Mouse (Mus musculus): ENCODE data around the gene Actl11. TPM values are rescaled to one million over a fixed set of nuclear protein-coding genes. Genes with fewer than 3 reads are reported as not detected.

Gene Actl11
- polyA plus RNA-seq, 1 experiment from 2014 or later: not detected

DNA sequence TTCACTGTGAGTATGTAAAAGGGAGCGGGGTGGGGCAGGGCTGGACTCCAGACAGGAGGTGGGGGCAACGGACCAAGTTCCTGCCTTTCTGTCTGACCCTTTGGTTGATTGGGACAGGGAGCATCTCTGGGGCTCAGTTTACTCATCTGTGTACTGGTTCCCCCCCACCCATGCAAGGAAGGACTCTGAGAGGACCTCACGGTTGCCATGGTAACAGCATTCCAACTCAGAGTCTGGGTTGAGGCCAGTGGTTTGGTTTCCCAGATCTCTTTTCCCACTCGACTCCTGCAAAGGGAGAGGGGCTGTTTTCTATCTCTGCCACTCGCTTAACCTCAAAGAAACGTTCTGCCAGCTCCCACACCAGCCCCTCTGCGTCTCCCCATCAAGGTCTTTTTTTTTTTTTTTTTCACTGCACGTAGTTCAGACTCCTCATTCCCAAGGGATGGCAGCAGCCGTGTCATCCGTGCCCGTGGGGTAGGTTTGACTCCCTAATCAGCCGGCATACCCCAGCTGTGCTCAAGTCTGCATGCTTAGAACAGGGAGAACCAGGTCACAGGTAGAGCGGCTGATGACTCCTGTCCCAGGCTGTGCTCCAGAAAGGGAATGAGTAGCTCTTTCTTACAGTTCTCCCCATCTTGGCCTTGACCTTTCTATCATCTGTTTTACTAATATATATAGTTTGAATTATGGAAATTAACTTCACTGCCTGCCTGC lies 10.2 kb upstream of the Actl11 start:
- H3K4me2 ChIP-seq (ENCODE audit: low read depth, low read length): no peak overlapping the region
- H3K36me3 ChIP-seq (ENCODE audit: control insufficient read depth, insufficient read depth): no peaks in the 10 kb centered on the region
- 48% methylated on average over 13 of the region's 13 CpGs for WGBS (ENCODE audit: insufficient replicate concordance)
- H3K9me3 ChIP-seq (replicated peaks; ENCODE audit: control insufficient read depth, low read length): no peaks in the 10 kb centered on the region
- H3K9ac ChIP-seq (ENCODE audit: low read depth, low read length): no peak overlapping the region
- H3K4me1 ChIP-seq (ENCODE audit: control insufficient read depth, low read depth, low read length): no peaks in the 10 kb centered on the region
- H3K27ac ChIP-seq (ENCODE audit: low read length): no peak overlapping the region
- no peak overlapping the region for H3K4me3 ChIP-seq (ENCODE audit: low read depth, low read length)
- H3K27me3 ChIP-seq (ENCODE audit: control insufficient read depth, insufficient read depth, low read depth, low read length): no peaks in the 10 kb centered on the region
- no peak for ATAC-seq (ENCODE audit: low read depth)

DNA sequence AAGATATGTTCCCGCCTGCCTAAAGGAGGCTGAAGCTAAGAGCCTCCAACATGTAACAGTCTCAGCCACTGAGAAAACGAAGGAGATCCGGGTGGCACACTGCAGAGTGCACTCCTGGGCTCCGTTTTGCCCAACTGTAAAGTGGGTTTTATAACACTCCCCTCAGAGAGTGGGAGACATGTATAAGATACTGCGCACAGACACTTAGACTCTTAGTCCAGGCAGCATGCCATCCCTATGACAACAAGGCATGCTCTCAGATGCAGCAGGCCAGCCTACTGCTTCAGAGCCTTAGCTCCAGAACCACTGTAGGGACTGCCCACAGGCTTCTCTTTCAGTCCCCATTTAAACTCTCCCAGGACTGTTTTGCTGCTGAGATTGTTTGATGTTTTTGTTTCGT lies 9.4 kb upstream of the Actl11 start:
- Histone ChIP-seq H3K4me2 (ENCODE audit: low read depth, low read length) (no peak overlapping the region), H3K9ac (ENCODE audit: low read depth, low read length) (no peak overlapping the region), H3K36me3 (ENCODE audit: control insufficient read depth, insufficient read depth) (no peaks in the 10 kb centered on the region), H3K4me1 (ENCODE audit: control insufficient read depth, low read depth, low read length) (peaks cover 1% of the 10 kb centered on the region; the same call in 1 of the 2 replicates), H3K27me3 (ENCODE audit: control insufficient read depth, insufficient read depth, low read depth, low read length) (no peaks in the 10 kb centered on the region), H3K27ac (ENCODE audit: low read length) (no peak overlapping the region), H3K9me3 (replicated peaks; ENCODE audit: control insufficient read depth, low read length) (no peaks in the 10 kb centered on the region), H3K4me3 (ENCODE audit: low read depth, low read length) (no peak overlapping the region)
- 60% methylated on average over 6 of the region's 6 CpGs for WGBS (ENCODE audit: insufficient replicate concordance)
- ATAC-seq (ENCODE audit: low read depth): no peak

DNA sequence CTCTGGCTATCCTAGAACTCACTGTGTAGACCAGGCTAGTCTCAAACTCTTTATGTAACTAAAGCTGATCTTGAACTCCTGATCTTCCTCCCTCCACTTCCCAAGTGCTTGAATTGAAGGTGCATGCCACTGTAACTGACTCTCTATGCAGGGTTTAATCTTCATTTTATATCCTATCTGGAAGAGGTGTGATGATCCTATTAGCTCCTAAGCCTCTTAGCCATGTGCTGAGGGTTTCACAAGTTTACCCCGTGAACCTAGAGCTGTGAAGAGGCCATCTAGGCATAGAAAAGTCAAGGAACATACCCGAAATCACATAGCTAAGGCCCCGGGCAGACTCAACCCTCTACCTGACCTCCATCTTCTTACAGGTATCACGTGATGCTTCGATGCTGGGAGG lies 8.8 kb upstream of the Actl11 start:
- no peak for ATAC-seq (ENCODE audit: low read depth)
- no peaks in the 10 kb centered on the region for H3K36me3 ChIP-seq (ENCODE audit: control insufficient read depth, insufficient read depth)
- H3K4me1 ChIP-seq (ENCODE audit: control insufficient read depth, low read depth, low read length): peaks cover 2% of the 10 kb centered on the region; the same call in 1 of the 2 replicates
- H3K4me2 ChIP-seq (ENCODE audit: low read depth, low read length): no peak overlapping the region
- no peak overlapping the region for H3K27ac ChIP-seq (ENCODE audit: low read length)
- 68% methylated on average over 5 of the region's 5 CpGs for WGBS (ENCODE audit: insufficient replicate concordance)
- no peaks in the 10 kb centered on the region for H3K9me3 ChIP-seq (replicated peaks; ENCODE audit: control insufficient read depth, low read length)
- no peak overlapping the region for H3K4me3 ChIP-seq (ENCODE audit: low read depth, low read length)
- no peak overlapping the region for H3K9ac ChIP-seq (ENCODE audit: low read depth, low read length)
- H3K27me3 ChIP-seq (ENCODE audit: control insufficient read depth, insufficient read depth, low read depth, low read length): no peaks in the 10 kb centered on the region

DNA sequence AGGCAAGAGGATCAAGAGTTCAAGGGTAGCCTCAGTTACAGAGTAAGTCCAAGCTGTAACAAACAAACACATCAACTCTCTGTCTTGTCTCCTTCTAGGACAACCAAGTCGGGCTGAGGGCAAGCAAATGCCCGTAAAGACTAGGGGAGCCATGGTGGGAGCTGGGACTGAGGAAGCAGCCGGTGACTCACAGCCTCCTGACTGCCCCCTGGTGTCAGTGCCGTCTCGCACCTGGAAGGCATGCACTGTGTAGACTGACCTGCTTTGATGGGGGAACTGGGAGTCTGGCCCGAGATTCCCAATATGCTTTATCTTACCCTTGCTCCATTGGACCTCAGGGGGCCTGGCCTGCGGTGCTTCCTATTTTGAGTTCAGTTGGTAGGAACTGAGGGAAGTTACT lies 5.2 kb upstream of the Actl11 start:
- H3K4me3 ChIP-seq (ENCODE audit: low read depth, low read length): no peak overlapping the region
- no peak overlapping the region for H3K27ac ChIP-seq (ENCODE audit: low read length)
- H3K9me3 ChIP-seq (replicated peaks; ENCODE audit: control insufficient read depth, low read length): no peaks in the 10 kb centered on the region
- 0 out of 2 replicates have a peak, but pooled peaks have one; percentile 27 for ATAC-seq (ENCODE audit: low read depth)
- 22% methylated on average over 7 of the region's 7 CpGs for WGBS (ENCODE audit: insufficient replicate concordance)
- no peak overlapping the region for H3K4me2 ChIP-seq (ENCODE audit: low read depth, low read length)
- H3K27me3 ChIP-seq (ENCODE audit: control insufficient read depth, insufficient read depth, low read depth, low read length): no peaks in the 10 kb centered on the region
- H3K36me3 ChIP-seq (ENCODE audit: control insufficient read depth, insufficient read depth): no peaks in the 10 kb centered on the region
- peaks cover 2% of the 10 kb centered on the region; the same call in 1 of the 2 replicates for H3K4me1 ChIP-seq (ENCODE audit: control insufficient read depth, low read depth, low read length)
- H3K9ac ChIP-seq (ENCODE audit: low read depth, low read length): no peak overlapping the region

DNA sequence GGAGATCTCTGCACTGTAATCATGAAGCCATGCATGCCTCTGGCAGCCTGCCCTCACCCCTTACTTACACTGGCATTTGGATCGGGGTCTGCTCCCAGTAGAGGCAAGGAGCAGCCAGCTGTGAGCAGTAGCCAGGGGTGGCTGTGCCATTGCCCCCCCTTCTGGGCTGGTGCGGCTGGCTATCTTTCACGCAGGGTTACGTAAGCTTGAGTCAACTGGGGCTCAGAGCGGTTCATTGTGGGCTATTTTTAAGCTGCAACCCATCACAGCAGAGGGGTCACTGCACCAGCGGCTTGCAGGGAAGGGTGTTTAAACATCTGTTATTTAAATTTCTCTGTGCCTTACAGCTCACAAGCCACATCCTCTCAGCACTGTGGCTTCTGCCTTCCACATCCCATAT lies 4.3 kb upstream of the Actl11 start:
- Histone ChIP-seq H3K27ac (ENCODE audit: low read length) (no peak overlapping the region), H3K36me3 (ENCODE audit: control insufficient read depth, insufficient read depth) (no peaks in the 10 kb centered on the region), H3K4me3 (ENCODE audit: low read depth, low read length) (no peak overlapping the region), H3K9me3 (replicated peaks; ENCODE audit: control insufficient read depth, low read length) (no peaks in the 10 kb centered on the region), H3K27me3 (ENCODE audit: control insufficient read depth, insufficient read depth, low read depth, low read length) (no peaks in the 10 kb centered on the region), H3K4me2 (ENCODE audit: low read depth, low read length) (no peak overlapping the region), H3K4me1 (ENCODE audit: control insufficient read depth, low read depth, low read length) (peaks cover 2% of the 10 kb centered on the region; the same call in 1 of the 2 replicates), H3K9ac (ENCODE audit: low read depth, low read length) (no peak overlapping the region)
- peak; percentile 54; the same call in 1 of the 2 replicates for ATAC-seq (ENCODE audit: low read depth)
- WGBS (ENCODE audit: insufficient replicate concordance): 18% methylated on average over 6 of the region's 6 CpGs

DNA sequence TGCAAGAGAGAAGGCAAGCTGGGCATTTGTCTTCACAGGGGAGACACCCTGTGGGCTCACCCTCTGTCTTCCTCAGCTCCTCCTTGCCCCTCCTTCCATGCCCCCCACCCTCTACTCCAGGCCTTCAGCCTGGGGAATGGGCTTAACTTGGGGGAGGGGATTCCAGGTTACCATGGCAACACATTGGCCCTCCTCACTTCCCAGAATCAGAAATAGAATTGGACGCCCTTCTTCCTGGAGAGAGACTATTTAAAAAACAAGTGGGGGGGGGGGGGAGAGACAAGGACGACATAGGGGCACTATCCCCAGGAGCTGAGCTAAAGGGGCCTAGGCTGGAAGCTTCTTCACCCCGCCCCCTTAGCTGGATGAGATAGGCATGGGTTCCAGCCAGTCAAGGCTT lies 3.0 kb upstream of the Actl11 start:
- Histone ChIP-seq H3K9ac (ENCODE audit: low read depth, low read length) (no peak overlapping the region), H3K27me3 (ENCODE audit: control insufficient read depth, insufficient read depth, low read depth, low read length) (no peaks in the 10 kb centered on the region), H3K4me1 (ENCODE audit: control insufficient read depth, low read depth, low read length) (peaks cover 2% of the 10 kb centered on the region; the same call in 1 of the 2 replicates), H3K36me3 (ENCODE audit: control insufficient read depth, insufficient read depth) (no peaks in the 10 kb centered on the region), H3K4me2 (ENCODE audit: low read depth, low read length) (no peak overlapping the region), H3K9me3 (replicated peaks; ENCODE audit: control insufficient read depth, low read length) (no peaks in the 10 kb centered on the region), H3K4me3 (ENCODE audit: low read depth, low read length) (no peak overlapping the region), H3K27ac (ENCODE audit: low read length) (no peak overlapping the region)
- WGBS (ENCODE audit: insufficient replicate concordance): 32% methylated on average over 3 of the region's 3 CpGs
- no peak for ATAC-seq (ENCODE audit: low read depth)

DNA sequence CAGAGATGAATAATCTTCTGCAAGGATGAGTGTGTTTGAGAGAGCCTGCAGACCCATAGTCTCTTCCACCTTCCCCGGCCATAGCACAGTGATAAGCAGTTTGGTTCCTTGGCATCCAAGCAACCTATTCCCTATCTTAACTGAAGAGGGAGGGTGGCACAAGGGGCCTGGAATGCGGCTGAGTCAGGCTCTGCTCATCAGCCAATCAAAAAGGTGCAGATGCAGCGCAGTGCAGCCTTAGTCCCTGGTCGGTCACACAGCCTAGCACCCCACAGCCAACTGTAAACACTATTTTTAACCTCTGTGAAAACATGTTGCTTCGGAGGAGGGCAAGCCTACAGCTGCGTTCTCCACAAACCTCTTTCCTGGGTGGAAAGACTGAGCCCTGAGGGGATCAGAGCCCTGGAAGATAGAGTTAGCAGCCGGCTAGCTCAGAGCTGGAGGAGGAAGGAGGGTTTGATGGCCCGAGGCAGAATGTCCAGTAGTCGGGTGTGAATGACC lies 1.3 kb upstream of the Actl11 start:
- no peak overlapping the region for H3K27ac ChIP-seq (ENCODE audit: low read length)
- no peaks in the 10 kb centered on the region for H3K27me3 ChIP-seq (ENCODE audit: control insufficient read depth, insufficient read depth, low read depth, low read length)
- 37% methylated on average over 9 of the region's 9 CpGs for WGBS (ENCODE audit: insufficient replicate concordance)
- no peak overlapping the region for H3K9ac ChIP-seq (ENCODE audit: low read depth, low read length)
- no peaks in the 10 kb centered on the region for H3K9me3 ChIP-seq (replicated peaks; ENCODE audit: control insufficient read depth, low read length)
- ATAC-seq (ENCODE audit: low read depth): no peak
- peaks cover 2% of the 10 kb centered on the region; the same call in 1 of the 2 replicates for H3K4me1 ChIP-seq (ENCODE audit: control insufficient read depth, low read depth, low read length)
- no peaks in the 10 kb centered on the region for H3K36me3 ChIP-seq (ENCODE audit: control insufficient read depth, insufficient read depth)
- no peak overlapping the region for H3K4me2 ChIP-seq (ENCODE audit: low read depth, low read length)
- no peak overlapping the region for H3K4me3 ChIP-seq (ENCODE audit: low read depth, low read length)

DNA sequence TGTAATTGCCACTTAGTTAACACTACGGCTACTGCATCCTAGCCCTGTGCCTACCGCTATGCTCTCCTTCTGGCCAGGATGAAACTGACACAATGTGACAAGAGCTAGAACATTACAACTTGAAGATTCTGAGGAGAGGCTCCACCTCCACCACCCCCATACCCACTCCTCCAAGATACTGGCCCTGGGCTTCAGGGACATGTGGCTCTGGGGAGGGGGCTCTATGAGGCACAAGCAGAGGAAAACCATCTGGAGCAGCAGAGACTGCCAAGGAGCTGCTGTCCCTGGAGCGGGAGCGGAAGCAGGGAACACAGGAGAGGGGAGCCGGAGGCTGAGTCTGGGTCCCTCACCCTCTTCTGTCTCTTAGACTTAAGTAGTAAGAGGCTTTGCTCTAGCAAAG lies 520 bp upstream of the Actl11 start:
- no peaks in the 10 kb centered on the region for H3K9me3 ChIP-seq (replicated peaks; ENCODE audit: control insufficient read depth, low read length)
- WGBS (ENCODE audit: insufficient replicate concordance): 77% methylated on average over 5 of the region's 5 CpGs
- no peak overlapping the region for H3K4me2 ChIP-seq (ENCODE audit: low read depth, low read length)
- no peak overlapping the region for H3K4me3 ChIP-seq (ENCODE audit: low read depth, low read length)
- H3K27me3 ChIP-seq (ENCODE audit: control insufficient read depth, insufficient read depth, low read depth, low read length): no peaks in the 10 kb centered on the region
- peaks cover 2% of the 10 kb centered on the region; the same call in 1 of the 2 replicates for H3K4me1 ChIP-seq (ENCODE audit: control insufficient read depth, low read depth, low read length)
- H3K36me3 ChIP-seq (ENCODE audit: control insufficient read depth, insufficient read depth): no peaks in the 10 kb centered on the region
- H3K9ac ChIP-seq (ENCODE audit: low read depth, low read length): no peak overlapping the region
- H3K27ac ChIP-seq (ENCODE audit: low read length): no peak overlapping the region
- no peak for ATAC-seq (ENCODE audit: low read depth)

DNA sequence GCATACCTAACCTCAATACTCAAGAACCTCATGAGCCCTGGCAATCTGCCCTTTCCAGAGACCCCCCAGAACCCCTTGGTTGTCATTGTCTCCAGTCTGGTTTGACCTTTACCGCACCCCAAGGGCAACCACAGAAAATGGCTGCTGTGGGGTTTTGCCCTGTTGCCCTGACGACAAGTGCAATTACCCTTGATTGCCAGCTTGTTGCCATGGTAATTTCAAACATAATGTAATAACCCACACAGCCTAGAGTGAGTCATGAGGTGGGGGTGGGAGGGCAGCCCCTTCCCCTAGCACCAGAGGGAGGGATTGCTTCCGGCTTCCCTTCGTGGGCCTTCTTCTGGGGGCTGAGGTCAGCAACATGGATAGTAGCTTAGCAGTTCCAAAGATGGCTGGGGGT lies 4.0 kb downstream of the Actl11 start:
- Histone ChIP-seq H3K27me3 (ENCODE audit: control insufficient read depth, insufficient read depth, low read depth, low read length) (peaks cover 32% of the 10 kb centered on the region), H3K4me2 (ENCODE audit: low read depth, low read length) (no peak overlapping the region), H3K4me3 (ENCODE audit: low read depth, low read length) (no peak overlapping the region), H3K9me3 (replicated peaks; ENCODE audit: control insufficient read depth, low read length) (no peaks in the 10 kb centered on the region), H3K9ac (ENCODE audit: low read depth, low read length) (no peak overlapping the region), H3K27ac (ENCODE audit: low read length) (no peak overlapping the region), H3K36me3 (ENCODE audit: control insufficient read depth, insufficient read depth) (no peaks in the 10 kb centered on the region), H3K4me1 (ENCODE audit: control insufficient read depth, low read depth, low read length) (peaks cover 5% of the 10 kb centered on the region)
- WGBS (ENCODE audit: insufficient replicate concordance): 64% methylated on average over 4 of the region's 4 CpGs
- ATAC-seq (ENCODE audit: low read depth): no peak
